Mouse (Mus musculus) megakaryocyte, embryonic 14.5 days (primary cell): ENCODE measurements around the gene Tmigd3.

Source experiments
- FLI1 ChIP-seq: IDR thresholded peaks from 2 replicates; pipeline ENCODE4 v1.6.1; 2012; ENCODE audit warnings: low read length, inconsistent platforms, mixed read lengths
- GATA1 ChIP-seq: IDR thresholded peaks from 3 replicates; pipeline ENCODE4 v1.6.1; 2012; ENCODE audit warnings: mixed read lengths, low read length, inconsistent platforms, borderline replicate concordance

GRCm38 (mm10) chr3:105873451-105874445 is 3.0 kb downstream of the Tmigd3 start:
- TF ChIP-seq GATA1: no peak
- TF ChIP-seq FLI1: no peak
